Mouse (Mus musculus) forebrain, embryonic 14.5 days (tissue): ENCODE results near the gene Gpr179. TPM values are rescaled to one million over a fixed set of nuclear protein-coding genes. Genes with fewer than 3 reads are reported as not detected.
"Not testable (repeated sequence)": the region's sequence is repeated elsewhere in the genome, so short reads cannot be mapped to it uniquely, and the experiment has no call there.

Experiments used
- ATAC-seq: fragments of 200-750 bp; cut with Nextera tagmentation; 2 replicates; pipeline ENCODE4 v1.8.0; 2017; ENCODE audit warnings: mild to moderate bottlenecking, moderate library complexity
- DNase-seq: peaks from one replicate; pipeline ENCODE4 v3.0.0-alpha.2; 2015; ENCODE audit warnings: low spot score
- H3K27ac ChIP-seq: fragments of 300-500 bp; sonication (generic); 2 replicates; pipeline ENCODE4 v1.5.1; 2014; ENCODE audit warnings: low read depth, mild to moderate bottlenecking, control low read depth, low read length, moderate library complexity
- H3K27me3 ChIP-seq: fragments of 300-500 bp; sonication (generic); replicated peaks from 2 replicates; pipeline ENCODE4 v1.6.1; 2014; ENCODE audit warnings: low read length, control low read depth, mixed read lengths; ENCODE audit not compliant: control insufficient read depth, insufficient read depth
- H3K36me3 ChIP-seq: fragments of 300-500 bp; sonication (generic); 2 replicates; pipeline ENCODE4 v1.6.1; 2014; ENCODE audit warnings: low read length, control low read depth; ENCODE audit not compliant: control insufficient read depth, insufficient read depth
- H3K4me1 ChIP-seq: fragments of 300-500 bp; sonication (generic); 2 replicates; pipeline ENCODE4 v1.6.1; 2014; ENCODE audit warnings: antibody characterized with exemption, low read length, control low read depth; ENCODE audit not compliant: control insufficient read depth, insufficient read depth
- H3K4me2 ChIP-seq: fragments of 300-500 bp; sonication (generic); 2 replicates; pipeline ENCODE4 v1.6.1; 2014; ENCODE audit warnings: mild to moderate bottlenecking, control low read depth, low read length
- H3K4me3 ChIP-seq: fragments of 300-500 bp; sonication (generic); 2 replicates; pipeline ENCODE4 v1.5.1; 2014; ENCODE audit warnings: low read depth, low read length, control low read depth
- H3K9ac ChIP-seq: fragments of 300-500 bp; sonication (generic); 2 replicates; pipeline ENCODE4 v1.6.1; 2014; ENCODE audit warnings: mild to moderate bottlenecking, low read length, control low read depth, moderate library complexity
- H3K9me3 ChIP-seq: fragments of 300-500 bp; sonication (generic); replicated peaks from 2 replicates; pipeline ENCODE4 v1.6.1; 2016; ENCODE audit warnings: low read length, control low read depth, mixed read lengths; ENCODE audit not compliant: control insufficient read depth
- WGBS: fragments of 180-500 bp; shearing (Covaris S2); extraction: QIAGEN DNeasy Blood & Tissue Kit; methylation state at CpG from one replicate; pipeline ENCODE4 v1.1.7; 2014; 5-methylcytosine and 5-hydroxymethylcytosine counted together
- polyA plus RNA-seq: library from polyadenylated mRNA; unstranded; fragments of >200 nt; fragmentation: Nextera tagmentation; extraction: Ambion mirVana; gene quantifications from 2 replicates; pipeline ENCODE4 v1.2.1, GENCODE M21; 2014

Gpr179 gene
- polyA plus RNA-seq, 1 experiment from 2014 or later = 0.34 TPM

DNA sequence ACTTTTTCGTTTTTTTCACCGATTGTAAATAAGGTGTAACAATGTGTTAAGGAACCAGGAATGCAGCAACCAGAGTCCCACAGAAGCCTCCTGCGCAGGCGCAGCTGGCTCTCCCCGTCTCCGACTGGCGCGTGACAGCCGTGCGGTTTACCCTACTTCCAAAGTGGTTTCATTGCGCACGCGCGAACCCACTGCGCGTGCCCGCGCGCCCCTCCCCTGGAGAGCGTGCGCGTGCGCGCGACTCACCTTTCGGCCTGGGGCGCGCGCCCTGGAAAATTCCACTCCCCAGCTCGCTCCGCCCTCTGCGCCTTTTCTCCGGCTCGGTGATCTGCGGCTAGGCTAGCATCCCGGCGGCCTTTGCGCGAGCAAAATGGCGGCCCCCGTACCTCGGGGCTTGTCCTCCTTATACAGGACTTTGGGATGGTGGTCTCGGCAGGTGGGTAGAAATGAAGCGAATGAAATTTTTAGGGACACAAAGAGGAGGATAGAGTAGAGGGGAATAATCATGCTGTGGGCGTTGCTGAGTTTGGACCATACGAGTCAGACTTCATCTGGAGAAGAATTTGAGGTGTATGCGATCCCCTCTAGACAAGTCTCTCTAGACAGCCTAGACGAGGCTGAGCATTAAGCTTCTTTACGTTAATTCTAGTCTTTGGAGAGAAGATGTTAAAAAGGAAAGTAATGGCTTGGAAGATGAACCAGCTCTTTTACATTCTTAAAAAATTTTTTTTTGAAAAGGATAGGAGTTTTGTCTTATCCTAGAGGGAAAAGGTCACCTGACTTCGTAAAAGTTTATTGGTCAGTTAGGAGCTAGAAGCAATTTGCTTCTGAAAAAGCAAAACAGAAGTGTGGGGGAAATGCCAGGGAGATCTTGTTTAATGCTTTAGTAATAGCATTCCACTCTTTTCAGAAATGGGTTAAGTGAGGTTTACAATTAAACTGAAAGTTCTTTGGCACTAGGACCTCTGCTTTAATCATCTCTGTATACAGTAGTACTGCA lies 36.1 kb downstream of the Gpr179 start, which contains the start of gene Mrpl45:
Gene Mrpl45, plus strand, starts transcription at position 213 of the 1,000 bp plus-strand sequence.
- DNase-seq = peak; percentile 99
- under 1% methylated on average over 50 of the region's 50 CpGs for WGBS
- ATAC-seq = peak; percentile 96
- H3K36me3 ChIP-seq = no peaks in the 10 kb centered on the region
- no peaks in the 10 kb centered on the region for H3K9me3 ChIP-seq
- peaks cover 2% of the 10 kb centered on the region; the same call in 1 of the 2 replicates for H3K4me1 ChIP-seq
- H3K27me3 ChIP-seq = no peaks in the 10 kb centered on the region
- H3K27ac ChIP-seq = peak within 1 kb of the TSS; percentile 69
- H3K4me2 ChIP-seq = peak within 1 kb of the TSS; percentile 52
- H3K4me3 ChIP-seq = peak within 1 kb of the TSS; percentile 50
- H3K9ac ChIP-seq = peak within 1 kb of the TSS; percentile 62

DNA sequence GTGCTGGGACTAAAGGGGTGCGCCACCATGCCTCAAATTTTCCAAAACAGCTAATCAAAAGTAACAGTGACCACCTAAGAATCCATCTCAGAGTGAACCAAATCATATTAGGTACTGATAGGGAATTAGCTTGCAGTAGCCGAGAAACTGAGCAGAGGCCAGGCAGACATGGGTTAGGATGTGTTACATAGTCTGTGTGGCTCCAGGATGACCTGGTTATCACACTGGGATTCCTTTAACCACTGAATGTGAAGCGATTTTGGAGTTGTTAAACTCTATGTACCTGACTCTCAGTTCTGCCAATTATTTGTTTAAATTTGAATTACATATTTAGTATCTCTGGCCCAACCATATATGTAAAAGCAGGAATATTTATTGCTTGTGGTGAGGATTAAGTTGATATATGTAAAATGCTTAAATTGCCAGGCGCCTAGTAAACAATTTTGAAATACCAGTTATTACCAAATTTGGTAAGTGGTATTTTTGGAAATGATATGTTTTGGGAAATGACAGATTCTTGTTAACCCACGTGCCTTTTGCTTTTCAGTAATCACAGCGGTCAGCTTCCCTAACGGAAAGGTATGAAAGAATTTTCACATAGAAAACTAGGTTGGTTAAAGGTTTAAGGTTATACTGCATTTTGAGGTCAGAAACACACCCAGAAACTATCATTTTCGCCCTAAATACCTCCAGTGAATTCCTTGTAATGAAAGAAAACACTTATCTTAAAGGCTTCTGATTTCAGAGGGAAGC lies 37.0 kb downstream of the Gpr179 start:
- peaks cover 5% of the 10 kb centered on the region; the same call in 1 of the 2 replicates for H3K4me1 ChIP-seq
- H3K4me2 ChIP-seq = peak overlapping the region; percentile 52
- peak overlapping the region; percentile 37; the same call in 1 of the 2 replicates for H3K9ac ChIP-seq
- 51% methylated on average over 8 of the region's 8 CpGs for WGBS
- 0 out of 2 replicates have a peak overlapping the region, but pooled peaks have one; percentile 44 for H3K27ac ChIP-seq
- no peaks in the 10 kb centered on the region for H3K27me3 ChIP-seq
- H3K4me3 ChIP-seq = peak overlapping the region; percentile 50; the same call in 1 of the 2 replicates
- no peaks in the 10 kb centered on the region for H3K36me3 ChIP-seq
- no peaks in the 10 kb centered on the region for H3K9me3 ChIP-seq
- ATAC-seq (peak; percentile 13; the same call in 1 of the 2 replicates), DNase-seq (no peak)

DNA sequence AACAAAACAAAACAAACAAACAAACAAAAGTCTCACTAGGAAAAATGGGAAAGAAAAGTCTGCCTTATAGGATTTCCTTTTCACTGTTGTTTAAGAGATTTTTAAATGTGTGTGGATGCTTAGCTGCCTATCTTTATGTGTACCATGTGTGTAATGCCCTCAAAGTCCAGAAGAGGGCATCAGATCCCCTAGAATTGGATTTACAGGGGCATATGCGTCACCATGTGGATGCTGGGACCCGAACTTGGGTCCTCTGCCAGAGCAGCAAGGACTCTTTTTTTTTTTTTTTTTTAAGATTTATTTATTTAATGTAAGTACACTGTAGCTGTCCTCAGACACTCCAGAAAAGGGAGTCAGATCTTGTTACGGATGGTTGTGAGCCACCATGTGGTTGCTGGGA lies 37.8 kb downstream of the Gpr179 start:
- no peak for DNase-seq
- WGBS = 93% methylated on average over 3 of the region's 3 CpGs
- Histone ChIP-seq H3K36me3 (no peaks in the 10 kb centered on the region), H3K9ac (no peak overlapping the region), H3K27me3 (no peaks in the 10 kb centered on the region), H3K4me2 (no peak overlapping the region), H3K27ac (no peak overlapping the region), H3K9me3 (no peaks in the 10 kb centered on the region), H3K4me3 (no peak overlapping the region), H3K4me1 (peaks cover 11% of the 10 kb centered on the region)
- ATAC-seq = no peak

DNA sequence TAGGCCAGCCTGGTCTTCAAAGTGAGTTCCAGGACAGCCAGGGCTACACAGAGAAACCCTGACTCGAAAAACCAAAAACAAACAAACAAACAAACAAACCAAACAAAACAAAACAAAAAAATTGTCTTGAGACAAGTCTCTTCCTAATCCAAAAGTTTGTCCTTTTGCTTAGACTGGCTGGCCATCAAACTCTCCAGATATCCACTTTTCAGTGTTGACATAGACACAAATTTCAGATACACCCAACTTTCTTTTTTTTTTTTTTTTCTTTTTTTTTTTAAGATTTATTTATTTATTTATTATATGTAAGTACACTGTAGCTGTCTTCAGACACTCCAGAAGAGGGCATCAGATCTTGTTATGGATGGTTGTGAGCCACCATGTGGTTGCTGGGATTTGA lies 39.0 kb downstream of the Gpr179 start:
- not testable (repeated sequence) for H3K4me3 ChIP-seq, ATAC-seq, H3K27me3 ChIP-seq, DNase-seq, H3K9me3 ChIP-seq, H3K36me3 ChIP-seq, H3K9ac ChIP-seq, H3K27ac ChIP-seq, H3K4me2 ChIP-seq
- WGBS = 87% methylated on average over 1 of the region's 1 CpGs
- H3K4me1 ChIP-seq = peaks cover 11% of the 10 kb centered on the region

DNA sequence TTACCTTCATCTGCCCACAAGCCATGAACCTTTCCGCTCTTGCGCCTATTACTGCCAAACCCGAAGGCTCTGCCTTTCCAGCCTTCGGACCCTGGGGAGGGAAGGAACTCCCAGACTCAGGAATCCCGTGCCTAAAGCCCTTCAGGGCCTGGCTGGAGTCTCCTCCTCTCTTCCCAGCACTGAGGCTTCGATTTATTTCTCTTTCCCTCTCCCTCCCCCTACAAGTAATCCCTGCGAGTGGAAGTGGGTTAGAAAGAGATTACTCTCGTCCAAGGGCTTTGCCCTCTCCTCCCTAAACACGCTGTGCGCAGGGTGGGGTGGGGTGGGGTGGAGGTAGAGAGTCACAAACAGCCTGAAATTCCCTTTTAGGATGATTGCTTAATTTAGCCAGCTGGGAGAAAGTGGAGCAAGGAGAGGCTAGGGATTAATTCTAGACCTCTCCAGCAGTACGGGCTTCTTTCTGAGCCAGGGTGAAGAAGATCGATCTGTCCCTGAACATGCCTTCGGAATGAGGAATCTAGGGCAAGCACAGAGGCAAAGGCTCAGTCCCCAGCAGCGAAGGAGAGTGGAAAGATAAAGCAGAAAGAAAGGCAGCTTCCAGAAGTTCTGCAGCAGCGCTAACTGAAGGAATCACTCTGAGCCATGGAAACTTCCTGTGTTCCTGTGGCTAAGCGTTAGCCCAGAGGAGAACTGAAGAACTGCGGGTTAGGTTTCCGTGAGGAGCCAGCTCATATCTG lies 40.8 kb downstream of the Gpr179 start:
- no peaks in the 10 kb centered on the region for H3K9me3 ChIP-seq
- peak overlapping the region; percentile 32 for H3K4me3 ChIP-seq
- no peaks in the 10 kb centered on the region for H3K27me3 ChIP-seq
- 5% methylated on average over 18 of the region's 18 CpGs for WGBS
- peak overlapping the region; percentile 5; the same call in 1 of the 2 replicates for H3K27ac ChIP-seq
- no peaks in the 10 kb centered on the region for H3K36me3 ChIP-seq
- peak overlapping the region; percentile 4; the same call in 1 of the 2 replicates for H3K9ac ChIP-seq
- H3K4me1 ChIP-seq = peaks cover 9% of the 10 kb centered on the region
- H3K4me2 ChIP-seq = peak overlapping the region; percentile 76
- ATAC-seq (no peak), DNase-seq (peak; percentile 60)

DNA sequence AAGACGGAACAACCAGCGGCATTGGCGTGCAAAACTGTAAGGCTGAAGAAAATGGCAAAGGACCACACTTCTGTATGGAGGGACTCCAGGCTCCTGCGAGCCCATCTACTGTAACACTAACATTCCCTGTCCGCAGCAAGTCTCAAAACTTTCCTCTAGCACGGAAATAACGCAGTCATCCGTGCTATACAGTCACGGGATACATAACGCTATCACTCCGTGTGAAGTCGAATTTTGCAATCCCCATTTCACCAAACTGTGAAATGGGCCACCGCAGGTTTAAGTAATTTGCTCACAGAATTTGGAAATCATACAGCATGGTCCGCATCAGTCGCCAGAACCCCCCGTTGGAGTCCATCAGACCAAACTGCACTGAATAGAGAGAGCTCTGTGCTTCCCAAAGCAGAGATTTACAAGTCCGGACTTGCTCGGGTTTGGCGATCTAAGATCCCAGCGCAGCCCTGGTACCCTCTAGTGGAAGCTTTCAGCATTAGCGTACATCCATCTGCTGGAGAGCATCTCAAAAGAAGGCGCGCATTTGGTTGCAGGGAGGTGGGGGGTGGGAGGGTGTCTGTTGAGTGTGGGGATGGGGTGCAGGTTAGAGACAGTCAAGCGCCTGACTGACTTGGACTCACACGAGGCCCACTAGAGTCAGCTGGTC lies 41.8 kb downstream of the Gpr179 start:
- Histone ChIP-seq H3K36me3 (no peaks in the 10 kb centered on the region), H3K27ac (no peak overlapping the region), H3K4me1 (peaks cover 9% of the 10 kb centered on the region), H3K4me3 (peak overlapping the region; percentile 32), H3K9me3 (no peaks in the 10 kb centered on the region), H3K4me2 (peak overlapping the region; percentile 76), H3K27me3 (no peaks in the 10 kb centered on the region), H3K9ac (peak overlapping the region; percentile 62)
- peak; percentile 94 for DNase-seq
- ATAC-seq = peak; percentile 79
- under 1% methylated on average over 25 of the region's 25 CpGs for WGBS

DNA sequence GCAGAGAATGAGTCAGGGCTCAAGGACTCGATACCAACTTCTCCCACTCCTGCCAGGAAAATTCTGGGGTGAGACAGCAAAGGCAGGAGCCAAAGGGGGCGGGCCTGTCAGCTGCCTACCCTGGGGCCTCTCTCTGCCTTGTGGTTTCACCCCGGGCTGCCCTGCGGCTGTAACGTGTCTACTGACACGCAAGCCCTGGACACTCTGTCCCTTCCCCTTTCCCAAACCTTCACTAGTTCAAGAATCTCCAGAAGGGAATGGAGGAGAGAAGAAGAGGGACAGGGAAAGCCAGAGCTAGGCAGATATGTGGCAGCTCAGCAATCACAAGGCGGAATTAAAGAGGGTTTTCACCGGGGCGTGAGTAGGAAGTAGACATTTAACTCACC lies 42.4 kb downstream of the Gpr179 start:
- Histone ChIP-seq H3K9ac (peak overlapping the region; percentile 62), H3K4me1 (peaks cover 9% of the 10 kb centered on the region), H3K27ac (no peak overlapping the region), H3K4me3 (peak overlapping the region; percentile 32), H3K27me3 (no peaks in the 10 kb centered on the region), H3K9me3 (no peaks in the 10 kb centered on the region), H3K4me2 (peak overlapping the region; percentile 76), H3K36me3 (no peaks in the 10 kb centered on the region)
- WGBS = 4% methylated on average over 9 of the region's 9 CpGs
- ATAC-seq = no peak
- DNase-seq = peak; percentile 36
